Mouse (Mus musculus) midbrain, embryonic 13.5 days (tissue): Measurements from ENCODE around the gene Hmgn1. TPM values are rescaled to one million over a fixed set of nuclear protein-coding genes. Genes with fewer than 3 reads are reported as not detected.
A peak's percentile ranks its signal among the peaks of the same experiment; 100 is the strongest.

Experiments used
- ATAC-seq: fragments of 200-750 bp; cut with Nextera tagmentation; 2 replicates; pipeline ENCODE4 v1.8.0; 2017; ENCODE audit warnings: mild to moderate bottlenecking, moderate TSS enrichment, moderate library complexity
- H3K27ac ChIP-seq: fragments of 300-500 bp; sonication (generic); 2 replicates; pipeline ENCODE4 v1.5.1; 2015; ENCODE audit warnings: inconsistent platforms, mild to moderate bottlenecking, moderate library complexity
- H3K27me3 ChIP-seq: fragments of 300-500 bp; sonication (generic); 2 replicates; pipeline ENCODE4 v1.6.1; 2015; ENCODE audit warnings: mild to moderate bottlenecking, inconsistent platforms
- H3K36me3 ChIP-seq: fragments of 300-500 bp; sonication (generic); 2 replicates; pipeline ENCODE4 v1.6.1; 2015; ENCODE audit warnings: mild to moderate bottlenecking, inconsistent platforms
- H3K4me1 ChIP-seq: fragments of 300-500 bp; sonication (generic); replicated peaks from 2 replicates; pipeline ENCODE4 v1.6.1; 2015; ENCODE audit warnings: inconsistent platforms
- H3K4me2 ChIP-seq: fragments of 300-500 bp; sonication (generic); replicated peaks from 2 replicates; pipeline ENCODE4 v1.6.1; 2015; ENCODE audit warnings: moderate library complexity, mild to moderate bottlenecking, inconsistent platforms
- H3K4me3 ChIP-seq: fragments of 300-500 bp; sonication (generic); replicated peaks from 2 replicates; pipeline ENCODE4 v1.5.1; 2015; ENCODE audit warnings: mild to moderate bottlenecking, inconsistent platforms
- H3K9ac ChIP-seq: fragments of 300-500 bp; sonication (generic); replicated peaks from 2 replicates; pipeline ENCODE4 v1.6.1; 2015; ENCODE audit warnings: mild to moderate bottlenecking, inconsistent platforms
- H3K9me3 ChIP-seq: fragments of 300-500 bp; sonication (generic); 2 replicates; pipeline ENCODE4 v1.6.1; 2016; ENCODE audit warnings: mild to moderate bottlenecking, inconsistent platforms
- WGBS: fragments of 180-500 bp; shearing (Covaris S2); methylation state at CpG from one replicate; pipeline ENCODE4 v1.1.7; 2015; 5-methylcytosine and 5-hydroxymethylcytosine counted together
- polyA plus RNA-seq: library from polyadenylated mRNA; unstranded; fragments of >200 nt; fragmentation: Nextera tagmentation; extraction: Ambion mirVana; gene quantifications from 2 replicates; pipeline ENCODE4 v1.2.1, GENCODE M21; 2015

Hmgn1 gene
- polyA plus RNA-seq, 1 experiment from 2014 or later, result 509 TPM

GRCm38 (mm10) chr16:96083179-96083646, 44.3 kb downstream of the Hmgn1 start:
- H3K36me3 ChIP-seq, result peaks cover 25% of the 10 kb centered on the region
- peak overlapping the region; percentile 74 for H3K4me3 ChIP-seq
- WGBS, result 3% methylated on average over 20 of the region's 20 CpGs
- H3K9ac ChIP-seq, result peak overlapping the region; percentile 95
- peak overlapping the region; percentile 95 for H3K27ac ChIP-seq
- H3K27me3 ChIP-seq, result no peaks in the 10 kb centered on the region
- peaks cover 24% of the 10 kb centered on the region for H3K4me1 ChIP-seq
- ATAC-seq, result peak; percentile 11
- no peaks in the 10 kb centered on the region for H3K9me3 ChIP-seq
- H3K4me2 ChIP-seq, result peak overlapping the region; percentile 72

GRCm38 (mm10) chr16:96082301-96083178, 45.0 kb downstream of the Hmgn1 start, which contains the start of gene Brwd1:
TSS of gene Brwd1 (minus strand) at chr16:96082526.
- H3K9ac ChIP-seq, result peak within 1 kb of the TSS; percentile 95
- H3K4me3 ChIP-seq, result peak within 1 kb of the TSS; percentile 74
- H3K4me2 ChIP-seq, result peak within 1 kb of the TSS; percentile 72
- peaks cover 30% of the 10 kb centered on the region for H3K36me3 ChIP-seq
- H3K4me1 ChIP-seq, result peaks cover 24% of the 10 kb centered on the region
- under 1% methylated on average over 61 of the region's 107 CpGs for WGBS
- no peaks in the 10 kb centered on the region for H3K27me3 ChIP-seq
- H3K9me3 ChIP-seq, result no peaks in the 10 kb centered on the region
- peak; percentile 87 for ATAC-seq
- H3K27ac ChIP-seq, result peak within 1 kb of the TSS; percentile 95

GRCm38 (mm10) chr16:96081742-96082241, 45.7 kb downstream of the Hmgn1 start:
- Histone ChIP-seq H3K36me3 (peaks cover 35% of the 10 kb centered on the region), H3K4me3 (peak overlapping the region; percentile 74), H3K9me3 (no peaks in the 10 kb centered on the region), H3K9ac (peak overlapping the region; percentile 95), H3K27ac (peak overlapping the region; percentile 95), H3K4me2 (peak overlapping the region; percentile 72), H3K27me3 (no peaks in the 10 kb centered on the region), H3K4me1 (peaks cover 24% of the 10 kb centered on the region)
- WGBS, result 0% methylated on average over 64 of the region's 68 CpGs
- peak; percentile 44 for ATAC-seq

GRCm38 (mm10) chr16:96081331-96081730, 46.2 kb downstream of the Hmgn1 start:
- Histone ChIP-seq H3K27ac (peak overlapping the region; percentile 95), H3K36me3 (peaks cover 37% of the 10 kb centered on the region), H3K4me1 (peaks cover 24% of the 10 kb centered on the region), H3K4me2 (peak overlapping the region; percentile 72), H3K27me3 (no peaks in the 10 kb centered on the region), H3K9me3 (no peaks in the 10 kb centered on the region), H3K4me3 (peak overlapping the region; percentile 74), H3K9ac (peak overlapping the region; percentile 95)
- peak; percentile 77 for ATAC-seq
- WGBS, result under 1% methylated on average over 15 of the region's 28 CpGs

GRCm38 (mm10) chr16:96080524-96080923, 47.0 kb downstream of the Hmgn1 start:
- Histone ChIP-seq H3K9ac (peak overlapping the region; percentile 58; the same call in 1 of the 2 replicates), H3K27ac (no peak overlapping the region), H3K9me3 (no peaks in the 10 kb centered on the region), H3K27me3 (no peaks in the 10 kb centered on the region), H3K4me2 (peak overlapping the region; percentile 72), H3K36me3 (peaks cover 44% of the 10 kb centered on the region), H3K4me1 (peaks cover 24% of the 10 kb centered on the region), H3K4me3 (peak overlapping the region; percentile 74; the same call in 1 of the 2 replicates)
- no peak for ATAC-seq
- 85% methylated on average over 7 of the region's 7 CpGs for WGBS

Other genes starting within 250 kb of the Hmgn1 start
- gene Psmg1, start 136.8 kb downstream of the Hmgn1 start, polyA plus RNA-seq, result 58.0 and 58.5 TPM in 2 replicates
- gene Brwd1, start 45.2 kb downstream of the Hmgn1 start, polyA plus RNA-seq, result 287 and 303 TPM in 2 replicates
- 167 and 171 TPM in 2 replicates for gene Wrb, start 17.7 kb upstream of the Hmgn1 start, polyA plus RNA-seq
- 1.6 and 1.8 TPM in 2 replicates for gene Lca5l, start 64.5 kb upstream of the Hmgn1 start, polyA plus RNA-seq
- 1.3 and 1.7 TPM in 2 replicates for gene Sh3bgr, start 72.7 kb upstream of the Hmgn1 start, polyA plus RNA-seq
- 1.5 and 1.6 TPM in 2 replicates for gene B3galt5, start 108.1 kb upstream of the Hmgn1 start, polyA plus RNA-seq